Mouse (Mus musculus) liver, embryonic 14.5 days (tissue): ENCODE data around the gene Psmd3.

Source experiments
- CTCF ChIP-seq: IDR thresholded peaks from 2 replicates; pipeline ENCODE4 v1.5.1; 2016; ENCODE audit warnings: antibody characterized with exemption, low read depth, control low read depth
- EP300 ChIP-seq: IDR thresholded peaks from 2 replicates; pipeline ENCODE4 v1.6.1; 2016; ENCODE audit warnings: antibody characterized with exemption, low read depth

DNA sequence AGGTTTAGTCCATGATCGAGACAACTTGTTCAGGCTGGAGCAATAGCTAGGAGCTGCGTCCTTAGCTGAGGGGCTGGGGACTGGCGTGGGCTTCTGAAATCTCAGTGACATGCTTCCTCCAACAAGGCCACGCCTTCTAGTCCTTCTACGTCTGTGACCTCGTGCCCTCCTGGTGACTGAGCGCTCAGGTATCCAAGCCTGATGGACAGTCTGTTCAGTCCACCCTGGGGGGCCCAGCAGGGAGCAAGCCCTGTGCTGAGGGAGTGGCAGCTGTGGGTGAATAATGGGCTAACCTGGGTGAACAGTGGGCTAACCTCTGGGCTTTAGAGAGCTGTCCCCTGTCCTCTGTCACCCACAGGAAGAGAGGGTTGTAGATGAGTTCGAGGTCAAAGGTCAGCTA lies 5.7 kb downstream of the Psmd3 start:
- TF ChIP-seq CTCF (no peak), EP300 (no peak)
